Mouse (Mus musculus) hindbrain, embryonic 16.5 days (tissue): Measurements from ENCODE around the gene Insm1. TPM values are rescaled to one million over a fixed set of nuclear protein-coding genes. Genes with fewer than 3 reads are reported as not detected.

Source experiments
- ATAC-seq: fragments of 200-750 bp; cut with Nextera tagmentation; 2 replicates; pipeline ENCODE4 v1.8.0; 2017; ENCODE audit warnings: moderate TSS enrichment, moderate library complexity
- H3K27ac ChIP-seq: fragments of 300-500 bp; sonication (generic); 2 replicates; pipeline ENCODE4 v1.5.1; 2014; ENCODE audit warnings: low read depth, mild to moderate bottlenecking, control low read depth, low read length, moderate library complexity
- H3K27me3 ChIP-seq: fragments of 300-500 bp; sonication (generic); replicated peaks from 2 replicates; pipeline ENCODE4 v1.6.1; 2014; ENCODE audit warnings: low read length; ENCODE audit not compliant: control insufficient read depth, insufficient read depth
- H3K36me3 ChIP-seq: fragments of 300-500 bp; sonication (generic); 2 replicates; pipeline ENCODE4 v1.6.1; 2014; ENCODE audit warnings: mild to moderate bottlenecking, low read length, moderate library complexity, mixed read lengths; ENCODE audit not compliant: control insufficient read depth, insufficient read depth
- H3K4me1 ChIP-seq: fragments of 300-500 bp; sonication (generic); 2 replicates; pipeline ENCODE4 v1.6.1; 2014; ENCODE audit warnings: low read depth, low read length; ENCODE audit not compliant: control insufficient read depth, insufficient read depth
- H3K4me2 ChIP-seq: fragments of 300-500 bp; sonication (generic); 2 replicates; pipeline ENCODE4 v1.6.1; 2014; ENCODE audit warnings: mild to moderate bottlenecking, low read length, control low read depth, moderate library complexity
- H3K4me3 ChIP-seq: fragments of 300-500 bp; sonication (generic); 2 replicates; pipeline ENCODE4 v1.5.1; 2014; ENCODE audit warnings: mild to moderate bottlenecking, low read length, control low read depth, moderate library complexity
- H3K9ac ChIP-seq: fragments of 300-500 bp; sonication (generic); 2 replicates; pipeline ENCODE4 v1.6.1; 2014; ENCODE audit warnings: low read depth, mild to moderate bottlenecking, control low read depth, low read length, moderate library complexity
- H3K9me3 ChIP-seq: fragments of 300-500 bp; sonication (generic); 2 replicates; pipeline ENCODE4 v1.6.1; 2014; ENCODE audit warnings: mild to moderate bottlenecking, low read length, moderate library complexity; ENCODE audit not compliant: control insufficient read depth
- WGBS: fragments of 180-500 bp; shearing (Covaris S2); extraction: QIAGEN DNeasy Blood & Tissue Kit; methylation state at CpG from one replicate; pipeline ENCODE4 v1.1.7; 2014; 5-methylcytosine and 5-hydroxymethylcytosine counted together
- polyA plus RNA-seq: library from polyadenylated mRNA; unstranded; fragments of >200 nt; fragmentation: Nextera tagmentation; extraction: Ambion mirVana; gene quantifications from 2 replicates; pipeline ENCODE4 v1.2.1, GENCODE M21; 2015

The Insm1 gene
- polyA plus RNA-seq, 1 experiment from 2014 or later: 2.3 TPM

DNA sequence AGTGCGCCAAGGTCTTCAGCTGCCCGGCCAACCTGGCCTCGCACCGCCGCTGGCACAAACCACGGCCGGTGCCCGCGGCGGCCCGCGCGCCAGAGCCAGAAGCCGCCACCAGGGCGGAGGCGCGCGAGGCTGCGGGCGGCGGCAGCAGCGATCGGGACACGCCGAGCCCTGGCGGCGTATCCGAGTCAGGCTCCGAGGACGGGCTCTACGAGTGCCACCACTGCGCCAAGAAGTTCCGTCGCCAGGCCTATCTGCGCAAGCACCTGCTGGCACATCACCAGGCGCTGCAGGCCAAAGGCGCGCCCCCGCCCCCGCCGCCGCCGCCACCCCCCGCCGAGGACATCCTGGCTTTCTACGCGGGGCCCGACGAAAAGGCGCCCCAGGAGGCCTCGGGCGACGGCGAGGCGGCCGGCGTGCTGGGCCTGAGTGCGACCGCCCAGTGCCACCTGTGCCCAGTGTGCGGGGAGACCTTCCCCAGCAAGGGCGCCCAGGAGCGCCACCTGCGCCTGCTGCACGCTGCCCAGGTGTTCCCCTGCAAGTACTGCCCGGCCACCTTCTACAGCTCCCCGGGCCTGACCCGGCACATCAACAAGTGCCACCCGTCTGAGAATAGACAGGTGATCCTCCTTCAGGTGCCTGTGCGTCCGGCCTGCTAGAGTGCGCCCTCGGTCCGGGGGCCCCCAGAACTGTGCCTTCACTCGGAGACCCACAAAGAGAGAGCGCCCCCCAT, 1.6 kb downstream of the Insm1 start:
- Histone ChIP-seq H3K9me3 (no peaks in the 10 kb centered on the region), H3K4me3 (peak overlapping the region; percentile 75), H3K9ac (peak overlapping the region; percentile 85), H3K36me3 (no peaks in the 10 kb centered on the region), H3K27me3 (peaks cover 19% of the 10 kb centered on the region), H3K4me1 (peaks cover 28% of the 10 kb centered on the region), H3K4me2 (peak overlapping the region; percentile 68), H3K27ac (peak overlapping the region; percentile 91)
- ATAC-seq: no peak
- WGBS: under 1% methylated on average over 46 of the region's 75 CpGs

DNA sequence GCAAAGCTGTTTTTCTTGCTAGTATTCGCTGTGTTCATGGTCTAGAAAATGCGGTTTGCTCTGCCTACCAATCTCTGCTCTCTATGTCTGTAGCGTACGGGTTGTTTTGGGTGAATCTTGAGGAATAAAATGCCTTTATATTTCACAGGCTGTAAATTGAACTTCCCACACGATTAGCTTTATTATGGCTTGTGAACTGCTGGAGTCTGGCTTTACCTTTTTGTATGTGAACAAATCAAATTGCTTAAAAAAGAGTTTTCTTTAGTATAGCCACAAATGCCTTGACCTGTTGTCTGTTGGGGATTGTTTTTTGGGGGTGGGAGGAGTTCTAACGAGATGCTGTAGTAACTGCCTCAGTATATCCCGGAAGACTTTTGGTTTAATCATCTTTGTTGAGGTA, 2.4 kb downstream of the Insm1 start:
- no peak for ATAC-seq
- H3K36me3 ChIP-seq: no peaks in the 10 kb centered on the region
- no peaks in the 10 kb centered on the region for H3K9me3 ChIP-seq
- WGBS: 8% methylated on average over 7 of the region's 7 CpGs
- peak overlapping the region; percentile 68 for H3K4me2 ChIP-seq
- peaks cover 19% of the 10 kb centered on the region for H3K27me3 ChIP-seq
- H3K4me3 ChIP-seq: peak overlapping the region; percentile 75
- peak overlapping the region; percentile 85 for H3K9ac ChIP-seq
- H3K27ac ChIP-seq: peak overlapping the region; percentile 91
- peaks cover 24% of the 10 kb centered on the region for H3K4me1 ChIP-seq

DNA sequence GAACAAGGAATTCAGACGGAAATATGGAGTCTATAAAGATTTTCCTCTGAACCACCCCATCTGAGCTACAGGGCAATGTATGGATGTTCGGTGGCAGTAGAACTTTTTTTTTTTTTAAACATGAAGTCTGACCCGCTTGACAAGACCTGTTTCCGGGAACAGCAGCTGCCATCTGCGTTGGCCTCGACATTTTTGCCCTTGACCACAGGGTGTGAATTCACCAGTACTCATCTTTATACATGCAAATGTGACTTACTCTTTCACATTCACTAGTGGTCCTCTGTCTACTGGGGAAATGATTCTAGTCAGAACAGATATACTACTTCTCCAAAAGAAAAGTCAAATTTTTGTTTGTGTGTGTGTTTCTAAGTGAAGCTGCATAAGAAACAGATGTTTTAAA, 4.1 kb downstream of the Insm1 start:
- WGBS: 8% methylated on average over 6 of the region's 6 CpGs
- Histone ChIP-seq H3K4me3 (no peak overlapping the region; the same call in 1 of the 2 replicates), H3K36me3 (no peaks in the 10 kb centered on the region), H3K4me2 (peak overlapping the region; percentile 23), H3K9ac (no peak overlapping the region), H3K27ac (peak overlapping the region; percentile 29; the same call in 1 of the 2 replicates), H3K9me3 (no peaks in the 10 kb centered on the region), H3K4me1 (peaks cover 19% of the 10 kb centered on the region), H3K27me3 (peaks cover 18% of the 10 kb centered on the region)
- no peak for ATAC-seq

DNA sequence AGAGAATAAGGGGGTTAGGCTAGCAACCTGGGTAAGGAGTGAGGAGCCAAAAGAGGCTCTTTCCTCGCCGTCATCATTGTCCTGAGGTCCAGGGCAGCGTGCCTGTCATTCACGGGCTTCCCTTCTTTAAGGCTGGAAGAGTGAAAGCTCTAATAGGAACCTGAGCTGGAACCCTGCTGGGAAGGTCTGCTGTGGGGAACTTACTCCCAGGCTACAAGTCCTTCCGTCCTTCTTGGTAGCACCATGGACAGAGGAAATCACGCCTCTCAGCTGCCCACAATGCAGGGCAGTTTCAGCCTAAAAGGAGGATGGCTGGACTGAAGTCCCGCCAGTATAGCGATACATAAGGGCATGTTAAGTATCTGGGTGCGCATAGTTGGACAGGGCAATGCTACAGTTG, 4.8 kb downstream of the Insm1 start:
- Histone ChIP-seq H3K4me3 (no peak overlapping the region), H3K4me2 (peak overlapping the region; percentile 23), H3K9me3 (no peaks in the 10 kb centered on the region), H3K36me3 (no peaks in the 10 kb centered on the region), H3K9ac (no peak overlapping the region), H3K4me1 (peaks cover 12% of the 10 kb centered on the region), H3K27ac (0 out of 2 replicates have a peak overlapping the region, but pooled peaks have one; percentile 44), H3K27me3 (peaks cover 18% of the 10 kb centered on the region)
- no peak for ATAC-seq
- WGBS: 12% methylated on average over 9 of the region's 9 CpGs

DNA sequence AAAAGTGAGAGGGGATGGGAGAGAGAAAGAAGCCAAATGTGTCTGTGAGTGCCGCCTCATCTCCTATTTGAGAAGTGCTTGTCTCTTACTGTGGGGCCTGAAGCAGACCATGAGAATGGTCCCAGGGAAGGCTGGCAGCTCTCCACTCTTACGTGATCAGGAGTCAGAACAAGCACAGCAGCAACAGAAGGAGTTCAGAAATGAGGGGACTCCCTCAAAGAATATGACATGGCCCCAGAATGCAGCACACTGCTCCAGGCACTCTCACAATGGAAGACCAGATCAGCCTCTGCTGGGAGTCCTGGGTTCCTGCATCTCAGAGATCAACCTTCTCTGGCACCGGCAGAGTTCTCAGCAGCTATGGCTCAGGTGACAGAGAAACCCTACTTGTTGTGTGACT, 5.9 kb downstream of the Insm1 start:
- Histone ChIP-seq H3K4me3 (no peak overlapping the region), H3K9ac (no peak overlapping the region), H3K4me2 (no peak overlapping the region), H3K9me3 (no peaks in the 10 kb centered on the region), H3K4me1 (peaks cover 9% of the 10 kb centered on the region), H3K36me3 (no peaks in the 10 kb centered on the region), H3K27ac (no peak overlapping the region), H3K27me3 (peaks cover 18% of the 10 kb centered on the region)
- WGBS: 59% methylated on average over 3 of the region's 3 CpGs
- no peak for ATAC-seq

DNA sequence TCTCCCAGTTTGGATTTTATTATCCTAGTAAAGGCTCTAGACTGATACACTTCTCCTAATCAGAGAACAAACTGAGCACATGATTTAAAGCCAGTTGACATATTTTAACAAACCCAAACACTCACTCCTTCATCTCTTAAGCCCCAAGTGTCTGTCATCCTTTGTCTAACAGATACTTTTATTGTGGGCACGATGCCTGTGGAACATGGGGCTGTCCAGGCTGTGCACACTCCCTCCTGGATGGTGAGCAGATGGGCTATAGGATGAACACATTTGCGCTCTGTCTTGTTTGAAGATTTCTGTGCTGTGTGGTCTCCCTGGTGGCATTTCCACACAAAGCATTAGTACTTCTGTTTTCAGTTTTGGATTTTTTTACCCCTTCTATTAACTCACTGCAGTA, 6.7 kb downstream of the Insm1 start:
- H3K4me1 ChIP-seq: peaks cover 2% of the 10 kb centered on the region
- no peak overlapping the region for H3K9ac ChIP-seq
- 61% methylated on average over 2 of the region's 2 CpGs for WGBS
- no peaks in the 10 kb centered on the region for H3K36me3 ChIP-seq
- H3K9me3 ChIP-seq: no peaks in the 10 kb centered on the region
- H3K4me2 ChIP-seq: no peak overlapping the region
- H3K27me3 ChIP-seq: peaks cover 14% of the 10 kb centered on the region
- no peak overlapping the region for H3K4me3 ChIP-seq
- no peak for ATAC-seq
- H3K27ac ChIP-seq: no peak overlapping the region

DNA sequence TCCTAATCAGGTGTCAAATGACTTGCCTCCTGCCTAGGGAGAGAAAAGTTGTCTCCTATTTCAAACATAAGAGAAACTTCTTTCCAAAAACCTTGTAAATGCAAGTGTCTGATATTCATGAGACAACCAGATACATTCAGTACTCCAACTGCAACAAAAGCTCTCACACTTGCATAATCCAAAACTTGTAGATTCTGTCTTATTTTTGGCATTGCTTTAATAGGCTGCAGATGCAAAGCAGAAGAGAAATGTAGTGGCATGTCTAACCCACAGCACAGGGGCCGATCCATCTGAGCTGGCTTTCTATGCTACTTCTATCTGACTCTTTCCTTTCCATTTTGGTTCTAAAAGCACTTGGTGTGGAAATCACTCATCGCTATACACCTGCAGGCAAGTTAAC, 9.8 kb downstream of the Insm1 start:
- Histone ChIP-seq H3K4me3 (no peak overlapping the region), H3K4me1 (no peaks in the 10 kb centered on the region), H3K4me2 (no peak overlapping the region), H3K9me3 (no peaks in the 10 kb centered on the region), H3K27ac (no peak overlapping the region), H3K36me3 (no peaks in the 10 kb centered on the region), H3K27me3 (peaks cover 5% of the 10 kb centered on the region; the same call in 1 of the 2 replicates), H3K9ac (no peak overlapping the region)
- WGBS: 87% methylated on average over 2 of the region's 2 CpGs
- ATAC-seq: no peak

DNA sequence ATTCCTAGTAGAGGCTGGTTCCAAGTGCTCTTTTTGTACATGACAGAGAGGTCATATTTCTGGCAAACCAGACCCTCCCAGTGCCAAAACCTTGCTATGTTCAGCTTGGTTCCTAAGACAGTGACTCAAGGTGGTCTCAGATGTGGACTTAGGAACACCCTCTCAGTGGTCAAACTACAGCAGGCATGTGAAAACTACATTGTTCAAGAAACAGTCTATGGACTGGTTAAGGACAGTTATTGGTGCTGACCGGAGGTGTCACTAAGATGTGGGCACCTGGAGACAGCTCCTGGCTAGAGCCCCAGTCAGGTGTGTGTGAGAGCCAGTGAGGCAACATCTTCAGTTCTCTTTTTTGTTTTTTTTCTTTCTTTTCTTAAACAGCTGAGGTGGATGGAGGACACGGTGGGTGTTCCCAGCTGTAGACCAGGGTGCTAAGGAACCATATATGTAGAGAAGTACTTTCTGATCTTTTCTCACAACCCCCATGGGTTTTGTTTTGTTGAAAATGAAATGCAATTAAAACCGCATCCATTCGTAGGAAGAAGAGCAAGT, 17.6 kb downstream of the Insm1 start:
- WGBS: 83% methylated on average over 4 of the region's 4 CpGs
- Histone ChIP-seq H3K4me1 (no peaks in the 10 kb centered on the region), H3K36me3 (no peaks in the 10 kb centered on the region), H3K4me3 (no peak overlapping the region), H3K9me3 (no peaks in the 10 kb centered on the region), H3K27ac (no peak overlapping the region), H3K27me3 (no peaks in the 10 kb centered on the region), H3K4me2 (no peak overlapping the region), H3K9ac (no peak overlapping the region)
- no peak for ATAC-seq

DNA sequence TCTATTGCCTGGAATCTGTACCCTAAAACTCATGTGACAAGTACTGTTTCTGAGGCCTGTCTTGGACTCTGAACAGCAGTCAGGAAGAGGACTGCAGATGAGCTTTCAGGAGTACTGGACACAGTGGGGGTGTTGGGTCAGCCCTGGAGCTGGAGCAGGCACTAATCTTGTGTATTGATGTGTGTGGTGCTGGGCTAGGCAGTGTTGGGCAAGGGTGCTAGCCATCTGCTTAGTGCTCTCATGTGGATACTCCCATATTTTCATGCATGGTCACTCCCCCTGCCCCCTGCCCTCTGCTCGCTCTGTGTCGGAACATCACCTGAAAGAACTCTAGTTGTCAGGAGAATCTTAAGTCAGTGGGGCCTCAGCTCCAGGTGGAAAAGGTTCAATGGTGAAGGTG, 22.3 kb downstream of the Insm1 start:
- ATAC-seq: no peak; the same call in 1 of the 2 replicates
- H3K27ac ChIP-seq: no peak overlapping the region
- H3K4me3 ChIP-seq: no peak overlapping the region
- H3K4me2 ChIP-seq: no peak overlapping the region
- WGBS: 74% methylated on average over 2 of the region's 2 CpGs
- H3K4me1 ChIP-seq: no peaks in the 10 kb centered on the region
- peaks cover 2% of the 10 kb centered on the region; the same call in 1 of the 2 replicates for H3K36me3 ChIP-seq
- H3K9me3 ChIP-seq: no peaks in the 10 kb centered on the region
- no peaks in the 10 kb centered on the region for H3K27me3 ChIP-seq
- no peak overlapping the region for H3K9ac ChIP-seq
